Mouse (Mus musculus) ES-E14 (cell line): ENCODE measurements around the gene Zfp143.

Experiments used
- CHD2 ChIP-seq: IDR thresholded peaks from 2 replicates; pipeline ENCODE4 v1.6.1; 2014; ENCODE audit warnings: mild to moderate bottlenecking, low read depth, low read length, inconsistent platforms
- HCFC1 ChIP-seq: IDR thresholded peaks from 2 replicates; pipeline ENCODE4 v1.6.1; 2012; ENCODE audit warnings: low read length, inconsistent platforms, borderline replicate concordance; ENCODE audit not compliant: insufficient read depth
- MAFK ChIP-seq: IDR thresholded peaks from 2 replicates; pipeline ENCODE4 v1.6.1; 2014; ENCODE audit warnings: mild to moderate bottlenecking, low read depth, low read length, inconsistent platforms; ENCODE audit not compliant: insufficient read depth
- ZC3H11A ChIP-seq: IDR thresholded peaks from 2 replicates; pipeline ENCODE4 v1.6.1; 2012; ENCODE audit warnings: low read depth, mild to moderate bottlenecking, inconsistent platforms, low read length, borderline replicate concordance
- ZNF384 ChIP-seq: IDR thresholded peaks from 2 replicates; pipeline ENCODE4 v1.6.1; 2012; ENCODE audit warnings: low read depth, low read length, inconsistent platforms

- no peak; the same call in 1 of the 2 replicates for TF ChIP-seq ZNF384
- no peak for TF ChIP-seq HCFC1
- no peak for TF ChIP-seq CHD2
- TF ChIP-seq MAFK, result no peak
- no peak for TF ChIP-seq ZC3H11A
Observed at GRCm38 (mm10) chr7:110122565-110123422, 61.8 kb downstream of the Zfp143 start.
